Mouse (Mus musculus) neutrophil, adult 5-6 weeks (primary cell): ENCODE data around the gene Olfr747. TPM values are rescaled to one million over a fixed set of nuclear protein-coding genes. Genes with fewer than 3 reads are reported as not detected.
"Not testable (repeated sequence)": the region's sequence is repeated elsewhere in the genome, so short reads cannot be mapped to it uniquely, and the experiment has no call there.

ENCODE experiments used
- ATAC-seq: fragments of 151-379, 151-347 bp; 2 replicates; pipeline ENCODE4 v1.8.0; 2017; ENCODE audit warnings: mild to moderate bottlenecking, moderate TSS enrichment; ENCODE audit not compliant: insufficient number of reproducible peaks, poor library complexity, low FRiP score, severe bottlenecking; ENCODE audit errors: extremely low read depth
- total RNA-seq: library from RNA; stranded (forward); fragments of 200-1000 nt; gene quantifications from 2 replicates; pipeline ENCODE4 v1.2.3, GENCODE M21; 2017

The Olfr747 gene
- not detected in 2 replicates for total RNA-seq

DNA sequence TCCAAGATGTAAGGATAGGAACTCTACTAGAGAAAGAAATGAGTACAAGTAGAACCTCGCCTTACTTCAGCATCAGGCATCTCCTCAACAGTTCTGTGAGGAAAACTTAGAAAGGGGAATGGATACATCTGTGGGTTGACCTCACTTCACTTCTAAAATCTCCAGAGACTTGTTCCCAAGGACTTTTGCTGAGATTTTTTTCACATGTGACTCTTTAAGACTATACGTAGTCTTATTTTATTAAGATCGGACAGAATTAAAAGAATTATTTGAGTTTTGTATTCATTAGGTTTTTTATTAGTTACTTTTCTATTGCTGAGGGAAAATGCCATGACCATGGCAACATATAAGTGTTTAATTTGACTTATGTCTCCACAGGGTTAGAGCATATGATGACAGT lies at the start of gene Olfr747:
Gene Olfr747, minus strand, starts transcription at position 101 of the 400 bp plus-strand sequence.
- no peak for ATAC-seq

DNA sequence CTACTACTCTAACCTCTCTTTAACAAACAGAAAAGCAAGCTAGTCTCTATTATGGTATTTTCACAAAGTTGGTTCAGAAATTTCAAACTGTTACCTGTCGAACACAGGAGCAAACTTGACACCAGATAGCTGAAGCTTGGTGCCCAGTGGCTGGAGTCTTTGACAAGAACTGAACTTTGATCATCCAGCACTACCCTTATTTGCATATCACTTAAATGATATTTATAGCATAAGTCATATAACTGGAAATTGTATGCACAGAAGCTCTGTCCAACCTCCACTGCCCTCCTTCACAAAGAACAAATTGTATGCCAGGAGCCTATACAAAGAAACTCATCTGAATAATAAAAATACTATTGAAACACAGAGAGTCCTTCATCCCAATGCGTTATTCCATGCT lies 48.6 kb upstream of the Olfr747 start:
- no peak for ATAC-seq

DNA sequence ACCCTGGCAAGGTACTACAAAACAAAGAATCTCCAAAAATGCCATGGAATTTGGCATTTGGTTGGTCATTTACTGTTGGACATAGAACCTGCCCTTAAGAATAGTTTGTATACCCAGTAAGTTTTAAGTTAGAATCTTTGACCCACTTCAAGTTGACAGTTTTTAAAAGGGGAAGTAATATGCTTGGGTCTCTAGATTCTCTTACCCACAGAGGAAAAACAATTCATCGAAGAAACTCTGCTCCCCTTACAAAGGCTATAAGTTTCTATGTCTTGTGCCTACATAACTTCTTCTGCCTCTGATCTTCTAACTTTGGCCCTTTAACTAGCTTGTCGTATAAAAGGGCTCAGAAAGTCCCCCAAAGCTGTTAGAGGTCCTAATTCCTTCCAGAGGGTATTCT lies 47.3 kb upstream of the Olfr747 start:
- ATAC-seq, result no peak

DNA sequence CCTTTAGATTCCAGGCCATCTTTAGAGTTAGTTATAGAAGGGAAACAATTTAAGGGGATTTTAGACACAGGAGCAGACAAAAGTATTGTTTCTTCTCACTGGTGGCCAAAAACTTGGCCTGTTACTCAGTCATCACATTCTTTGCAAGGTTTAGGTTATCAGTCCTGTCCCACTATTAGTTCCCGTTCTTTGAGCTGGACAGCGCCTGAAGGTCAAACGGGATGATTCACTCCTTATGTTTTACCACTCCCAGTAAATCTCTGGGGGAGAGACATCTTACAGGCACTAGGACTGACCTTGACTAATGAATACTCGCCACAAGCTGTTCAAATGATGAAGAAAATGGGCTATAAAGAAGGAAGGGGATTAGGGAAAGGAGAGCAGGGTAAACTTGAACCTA lies 29.4 kb upstream of the Olfr747 start:
- not testable (repeated sequence) for ATAC-seq

DNA sequence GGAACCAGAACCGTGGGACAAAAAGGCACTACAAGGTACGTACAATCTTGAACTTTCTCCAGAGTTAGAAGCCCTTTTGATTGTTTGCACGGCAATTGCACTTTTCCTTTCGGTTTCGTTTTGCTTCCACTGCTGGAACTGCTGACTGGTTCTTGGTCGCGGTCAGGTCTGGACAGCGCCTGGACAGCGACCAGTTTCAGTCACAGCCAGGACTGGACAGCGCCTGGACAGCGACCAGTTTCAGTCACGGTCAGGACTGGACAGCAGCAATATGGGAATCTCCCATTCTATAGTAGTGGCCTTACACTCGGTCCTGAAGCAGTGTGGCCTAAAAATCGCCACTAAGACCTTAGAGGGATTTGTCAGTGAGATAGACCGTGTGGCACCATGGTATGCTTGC lies 26.9 kb upstream of the Olfr747 start:
- not testable (repeated sequence) for ATAC-seq

DNA sequence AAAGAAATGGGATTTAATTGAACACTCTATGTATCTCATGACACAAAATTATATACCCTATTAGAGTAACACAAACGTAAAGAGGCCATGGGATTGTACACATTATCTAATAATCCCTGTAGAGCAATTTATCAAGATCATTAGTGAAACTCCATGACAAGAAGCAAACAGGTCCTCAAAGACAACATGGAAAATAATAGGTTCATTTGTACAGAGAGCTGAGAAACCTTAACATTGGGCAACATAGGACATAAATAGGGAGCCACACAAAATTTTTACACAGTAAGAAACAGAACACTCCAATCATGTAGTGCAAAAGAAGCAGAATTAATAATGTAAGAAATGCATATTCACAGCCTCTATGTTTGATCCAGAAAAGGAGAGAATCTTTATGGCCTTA lies 14.1 kb upstream of the Olfr747 start, which contains the start of gene Olfr748:
Gene Olfr748, plus strand, starts transcription at position 301 of the 400 bp plus-strand sequence.
- ATAC-seq, result no peak

DNA sequence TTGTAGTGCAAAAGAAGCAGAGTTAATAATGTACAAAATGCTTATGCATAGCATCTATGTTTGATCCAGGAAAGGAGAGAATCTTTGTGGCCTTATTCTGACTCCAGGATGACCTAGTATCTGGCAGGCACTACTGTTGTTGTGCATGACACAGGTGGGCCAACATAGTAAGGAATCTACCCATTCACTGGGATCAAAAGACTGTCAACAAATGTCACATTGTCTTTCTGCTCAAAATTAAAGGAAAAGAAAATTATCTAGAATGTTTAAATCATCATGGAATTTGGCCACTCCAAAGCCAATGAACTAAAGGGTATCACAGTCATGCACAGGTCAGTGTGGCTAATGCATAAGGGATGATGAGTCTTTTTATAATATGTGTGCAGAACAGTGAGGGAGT lies 46.2 kb downstream of the Olfr747 start, which contains the start of gene Olfr746:
Gene Olfr746, plus strand, starts transcription at position 301 of the 400 bp plus-strand sequence.
- ATAC-seq, result no peak

DNA sequence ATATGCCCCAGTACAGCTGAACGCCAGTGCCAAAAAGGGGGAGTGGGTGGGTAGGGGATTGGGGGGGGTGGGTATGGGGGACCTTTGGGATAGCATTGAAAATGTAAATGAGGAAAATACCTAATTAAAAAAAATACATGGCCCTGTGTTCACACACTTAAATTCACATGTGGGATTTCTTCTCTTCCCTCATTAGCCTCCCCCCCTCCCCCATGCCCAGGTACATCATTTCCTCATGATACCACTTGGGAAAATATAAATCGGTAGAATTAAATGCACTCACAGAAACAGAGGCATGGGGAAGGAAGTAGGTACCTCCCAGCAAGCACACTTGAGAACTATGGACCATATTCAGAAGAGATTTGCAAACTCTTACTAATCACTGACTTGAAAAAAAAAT lies 53.9 kb downstream of the Olfr747 start, which contains the start of gene Olfr745:
Gene Olfr745, plus strand, starts transcription at position 301 of the 400 bp plus-strand sequence.
- ATAC-seq, result no peak

Other genes starting within 250 kb of the Olfr747 start
- gene Olfr740, start 247.7 kb downstream of the Olfr747 start, total RNA-seq, result 0.23 TPM in 1 of 2 replicates, not detected in the other
- gene Olfr741, start 220.5 kb downstream of the Olfr747 start, total RNA-seq, result 0.81 TPM in 1 of 2 replicates, not detected in the other
- gene Olfr742, start 189.6 kb downstream of the Olfr747 start, total RNA-seq, result not detected in 2 replicates
- not detected in 2 replicates for gene Olfr743, start 171.4 kb downstream of the Olfr747 start, total RNA-seq
- gene Olfr744, start 78.3 kb downstream of the Olfr747 start, total RNA-seq, result 0.25 TPM in 1 of 2 replicates, not detected in the other
- gene Olfr745, start 53.8 kb downstream of the Olfr747 start, total RNA-seq, result not detected in 2 replicates
- gene Olfr746, start 46.1 kb downstream of the Olfr747 start, total RNA-seq, result not detected in 2 replicates
- gene Olfr748, start 14.2 kb upstream of the Olfr747 start, total RNA-seq, result not detected in 2 replicates
- gene Olfr749, start 51.9 kb upstream of the Olfr747 start, total RNA-seq, result not detected in 2 replicates
- 60.6 and 73.4 TPM in 2 replicates for gene Ttc5, start 92.3 kb upstream of the Olfr747 start, total RNA-seq
- gene Ccnb1ip1, start 114.5 kb upstream of the Olfr747 start, total RNA-seq, result not detected in 2 replicates
- 79.5 and 95.5 TPM in 2 replicates for gene Parp2, start 114.6 kb upstream of the Olfr747 start, total RNA-seq
- gene Tep1, start 177.4 kb upstream of the Olfr747 start, total RNA-seq, result 36.1 and 41.5 TPM in 2 replicates
- gene Klhl33, start 204.3 kb upstream of the Olfr747 start, total RNA-seq, result not detected in 2 replicates
- 46.7 and 58.8 TPM in 2 replicates for gene Osgep, start 231.7 kb upstream of the Olfr747 start, total RNA-seq
- 12.3 and 23.3 TPM in 2 replicates for gene Apex1, start 231.8 kb upstream of the Olfr747 start, total RNA-seq
- 48.2 and 58.0 TPM in 2 replicates for gene Pip4p1, start 237.7 kb upstream of the Olfr747 start, total RNA-seq
- 53.4 and 69.2 TPM in 2 replicates for gene Pnp, start 237.9 kb upstream of the Olfr747 start, total RNA-seq